Comparison of ENCODE assay signal across 24 mouse cellular contexts in genomic region chr14:110013229-110013628, GRCm38 (mm10).
"Had no signal": no experiment of that assay in that cellular context is flagged by ENCODE, and none has a peak within 500 bp of the region (broad histone marks: within the 10 kb centered on the region; RNA-seq: fewer than 3 reads in every experiment).

No protein-coding gene starts in this region.

- H3K27ac ChIP-seq: heart, adult 2 months; heart, embryonic 13.5 days; heart, embryonic 15.5 days; hindbrain, embryonic 13.5 days; hindbrain, embryonic 15.5 days; hindbrain, postnatal 0 days; kidney, embryonic 15.5 days; kidney, postnatal 0 days; limb, embryonic 13.5 days; limb, embryonic 15.5 days; liver, embryonic 12.5 days had no signal

- H3K36me3 ChIP-seq: heart, embryonic 13.5 days; heart, embryonic 15.5 days; hindbrain, embryonic 13.5 days; hindbrain, embryonic 15.5 days; kidney, embryonic 15.5 days; limb, embryonic 13.5 days; limb, embryonic 15.5 days; liver, embryonic 12.5 days had no signal

- H3K9ac ChIP-seq: heart, embryonic 13.5 days; heart, embryonic 15.5 days; hindbrain, embryonic 13.5 days; hindbrain, embryonic 15.5 days; kidney, embryonic 15.5 days; limb, embryonic 13.5 days; limb, embryonic 15.5 days; liver, embryonic 12.5 days had no signal

- H3K4me2 ChIP-seq: heart, embryonic 11.5 days; heart, embryonic 13.5 days; heart, embryonic 15.5 days; hindbrain, embryonic 13.5 days; hindbrain, embryonic 15.5 days; kidney, embryonic 15.5 days; limb, embryonic 13.5 days; limb, embryonic 15.5 days; liver, embryonic 12.5 days had no signal

- H3K27me3 ChIP-seq: heart, embryonic 13.5 days; heart, embryonic 15.5 days; hindbrain, embryonic 13.5 days; hindbrain, embryonic 15.5 days; kidney, embryonic 15.5 days; limb, embryonic 13.5 days; limb, embryonic 15.5 days; liver, embryonic 12.5 days had no signal

- DNase-seq: gastrocnemius, postnatal 14 days; gastrocnemius, postnatal 36 days; heart, adult 2 months; heart, postnatal 14 days; heart, postnatal 36 days; kidney, adult 11 months; kidney, adult 2 months; kidney, adult 9 months; kidney, postnatal 14 days; kidney, postnatal 36 days; layer of hippocampus, adult 9-11 months; left cerebral cortex, postnatal 4 days had no signal

- H3K9me3 ChIP-seq: heart, embryonic 13.5 days; heart, embryonic 15.5 days; hindbrain, embryonic 13.5 days; hindbrain, embryonic 15.5 days; kidney, embryonic 15.5 days; limb, embryonic 13.5 days; limb, embryonic 15.5 days; liver, embryonic 12.5 days had no signal

- ATAC-seq: hindbrain, postnatal 0 days; intestine, embryonic 16.5 days; liver, embryonic 12.5 days had no signal

- H3K4me1 ChIP-seq: heart, embryonic 13.5 days; heart, embryonic 15.5 days; hindbrain, embryonic 13.5 days; hindbrain, embryonic 15.5 days; kidney, embryonic 15.5 days; limb, embryonic 13.5 days; limb, embryonic 15.5 days; liver, embryonic 12.5 days had no signal

- H3K4me3 ChIP-seq: heart, adult 2 months; heart, embryonic 13.5 days; heart, embryonic 15.5 days; hindbrain, embryonic 13.5 days; hindbrain, embryonic 15.5 days; kidney, embryonic 15.5 days; limb, embryonic 13.5 days; limb, embryonic 15.5 days; liver, embryonic 12.5 days had no signal
